Mouse (Mus musculus): ENCODE measurements around the gene Peak1. TPM values are rescaled to one million over a fixed set of nuclear protein-coding genes. Genes with fewer than 3 reads are reported as not detected.

Peak1 gene
- polyA plus RNA-seq, 1 experiment from 2014 or later = 32.2 TPM

- H3K4me3 ChIP-seq (ENCODE audit: low read depth, low read length) = no peak overlapping the region
- no peak overlapping the region for H3K27ac ChIP-seq (ENCODE audit: low read depth)
- 26% methylated on average over 11 of the region's 11 CpGs for WGBS
- ATAC-seq (ENCODE audit: insufficient read depth) = peak; percentile 71
- TF ChIP-seq CTCF (IDR thresholded peaks at IDR 0.05; ENCODE audit: low read depth) = peak; percentile 86
- H3K27me3 ChIP-seq (ENCODE audit: insufficient read depth, low read length) = no peaks in the 10 kb centered on the region
- no peaks in the 10 kb centered on the region for H3K36me3 ChIP-seq (ENCODE audit: insufficient read depth)
- peak overlapping the region; percentile 5; the same call in 1 of the 2 replicates for H3K4me2 ChIP-seq
- H3K9ac ChIP-seq = no peak overlapping the region
- peak; percentile 85 for DNase-seq
- H3K9me3 ChIP-seq (ENCODE audit: low read depth, low read length) = no peaks in the 10 kb centered on the region
- no peaks in the 10 kb centered on the region for H3K4me1 ChIP-seq (ENCODE audit: insufficient read depth)
Observed at GRCm38 (mm10) chr9:56213451-56214291, 204.2 kb downstream of the Peak1 start.

GRCm38 (mm10) chr9:56208817-56209216 lies 209.1 kb downstream of the Peak1 start:
- H3K4me1 ChIP-seq (ENCODE audit: insufficient read depth) = no peaks in the 10 kb centered on the region
- no peak overlapping the region for H3K4me2 ChIP-seq
- WGBS = 76% methylated on average over 8 of the region's 8 CpGs
- DNase-seq (no peak), ATAC-seq (ENCODE audit: insufficient read depth) (no peak)
- no peak overlapping the region for H3K4me3 ChIP-seq (ENCODE audit: low read depth, low read length)
- no peaks in the 10 kb centered on the region for H3K9me3 ChIP-seq (ENCODE audit: low read depth, low read length)
- no peaks in the 10 kb centered on the region for H3K27me3 ChIP-seq (ENCODE audit: insufficient read depth, low read length)
- peaks cover 33% of the 10 kb centered on the region for H3K36me3 ChIP-seq (ENCODE audit: insufficient read depth)
- no peak overlapping the region for H3K27ac ChIP-seq (ENCODE audit: low read depth)
- H3K9ac ChIP-seq = no peak overlapping the region
- TF ChIP-seq CTCF (IDR thresholded peaks at IDR 0.05; ENCODE audit: low read depth) = no peak

GRCm38 (mm10) chr9:56207516-56207915 lies 210.4 kb downstream of the Peak1 start:
- WGBS = 84% methylated on average over 5 of the region's 5 CpGs
- H3K9ac ChIP-seq = no peak overlapping the region
- H3K4me2 ChIP-seq = no peak overlapping the region

GRCm38 (mm10) chr9:56207083-56207482 lies 210.8 kb downstream of the Peak1 start:
- no peak overlapping the region for H3K4me3 ChIP-seq (ENCODE audit: low read depth, low read length)
- H3K9me3 ChIP-seq (ENCODE audit: low read depth, low read length) = no peaks in the 10 kb centered on the region
- H3K9ac ChIP-seq = no peak overlapping the region
- ATAC-seq (ENCODE audit: insufficient read depth) (no peak), DNase-seq (no peak)
- H3K4me1 ChIP-seq (ENCODE audit: insufficient read depth) = no peaks in the 10 kb centered on the region
- peaks cover 33% of the 10 kb centered on the region for H3K36me3 ChIP-seq (ENCODE audit: insufficient read depth)
- WGBS = 88% methylated on average over 10 of the region's 10 CpGs
- no peaks in the 10 kb centered on the region for H3K27me3 ChIP-seq (ENCODE audit: insufficient read depth, low read length)
- no peak overlapping the region for H3K27ac ChIP-seq (ENCODE audit: low read depth)
- TF ChIP-seq CTCF (IDR thresholded peaks at IDR 0.05; ENCODE audit: low read depth) = no peak
- H3K4me2 ChIP-seq = no peak overlapping the region

More at GRCm38 (mm10) chr9:56207516-56207915, 210.4 kb downstream of the Peak1 start:
- Histone ChIP-seq H3K4me1 (ENCODE audit: insufficient read depth) (no peaks in the 10 kb centered on the region), H3K27ac (ENCODE audit: low read depth) (no peak overlapping the region), H3K27me3 (ENCODE audit: insufficient read depth, low read length) (no peaks in the 10 kb centered on the region), H3K36me3 (ENCODE audit: insufficient read depth) (peaks cover 33% of the 10 kb centered on the region), H3K9me3 (ENCODE audit: low read depth, low read length) (no peaks in the 10 kb centered on the region), H3K4me3 (ENCODE audit: low read depth, low read length) (no peak overlapping the region)
- no peak for TF ChIP-seq CTCF (IDR thresholded peaks at IDR 0.05; ENCODE audit: low read depth)
- no peak for ATAC-seq (ENCODE audit: insufficient read depth)
- DNase-seq = no peak

GRCm38 (mm10) chr9:56205336-56205735 lies 212.5 kb downstream of the Peak1 start:
- no peak for ATAC-seq (ENCODE audit: insufficient read depth)

GRCm38 (mm10) chr9:56204316-56204715 lies 213.6 kb downstream of the Peak1 start:
- 87% methylated on average over 4 of the region's 4 CpGs for WGBS
- Histone ChIP-seq H3K4me1 (ENCODE audit: insufficient read depth) (no peaks in the 10 kb centered on the region), H3K4me2 (no peak overlapping the region), H3K27ac (ENCODE audit: low read depth) (no peak overlapping the region), H3K9me3 (ENCODE audit: low read depth, low read length) (no peaks in the 10 kb centered on the region), H3K27me3 (ENCODE audit: insufficient read depth, low read length) (no peaks in the 10 kb centered on the region), H3K4me3 (ENCODE audit: low read depth, low read length) (no peak overlapping the region), H3K36me3 (ENCODE audit: insufficient read depth) (peaks cover 33% of the 10 kb centered on the region), H3K9ac (no peak overlapping the region)
- ATAC-seq (ENCODE audit: insufficient read depth) (no peak), DNase-seq (no peak)
- no peak for TF ChIP-seq CTCF (IDR thresholded peaks at IDR 0.05; ENCODE audit: low read depth)

More at GRCm38 (mm10) chr9:56205336-56205735, 212.5 kb downstream of the Peak1 start:
- TF ChIP-seq CTCF (IDR thresholded peaks at IDR 0.05; ENCODE audit: low read depth) = no peak
- no peak for DNase-seq
- Histone ChIP-seq H3K9me3 (ENCODE audit: low read depth, low read length) (no peaks in the 10 kb centered on the region), H3K4me2 (no peak overlapping the region), H3K27ac (ENCODE audit: low read depth) (no peak overlapping the region), H3K9ac (no peak overlapping the region), H3K4me1 (ENCODE audit: insufficient read depth) (no peaks in the 10 kb centered on the region), H3K36me3 (ENCODE audit: insufficient read depth) (peaks cover 33% of the 10 kb centered on the region), H3K4me3 (ENCODE audit: low read depth, low read length) (no peak overlapping the region), H3K27me3 (ENCODE audit: insufficient read depth, low read length) (no peaks in the 10 kb centered on the region)
- WGBS = 65% methylated on average over 11 of the region's 11 CpGs

GRCm38 (mm10) chr9:56200645-56201314 lies 217.1 kb downstream of the Peak1 start:
- no peak overlapping the region for H3K27ac ChIP-seq (ENCODE audit: low read depth)
- peak; percentile 91 for TF ChIP-seq CTCF (IDR thresholded peaks at IDR 0.05; ENCODE audit: low read depth)
- H3K36me3 ChIP-seq (ENCODE audit: insufficient read depth) = peaks cover 17% of the 10 kb centered on the region
- no peak overlapping the region for H3K4me3 ChIP-seq (ENCODE audit: low read depth, low read length)
- H3K9me3 ChIP-seq (ENCODE audit: low read depth, low read length) = no peaks in the 10 kb centered on the region
- WGBS = 21% methylated on average over 14 of the region's 14 CpGs
- peak; percentile 82; the same call in 1 of the 2 replicates for ATAC-seq (ENCODE audit: insufficient read depth)
- DNase-seq = peak; percentile 94
- no peaks in the 10 kb centered on the region for H3K27me3 ChIP-seq (ENCODE audit: insufficient read depth, low read length)
- H3K9ac ChIP-seq = no peak overlapping the region
- H3K4me2 ChIP-seq = peak overlapping the region; percentile 31
- no peaks in the 10 kb centered on the region for H3K4me1 ChIP-seq (ENCODE audit: insufficient read depth)
